Mouse (Mus musculus) brain, embryonic 14.5 days (tissue): ENCODE results near the gene Clec4a3. TPM values are rescaled to one million over a fixed set of nuclear protein-coding genes. Genes with fewer than 3 reads are reported as not detected.
"Not testable (repeated sequence)": the region's sequence is repeated elsewhere in the genome, so short reads cannot be mapped to it uniquely, and the experiment has no call there.

Experiments
- DNase-seq: peaks from one replicate; pipeline ENCODE4 v3.0.0-alpha.2; 2011; ENCODE audit warnings: low read depth
- CTCF ChIP-seq: fragments of 200-500 bp; IDR thresholded peaks from 2 replicates; pipeline ENCODE4 v1.5.1; 2012; ENCODE audit warnings: inconsistent platforms, mild to moderate bottlenecking, moderate library complexity, borderline replicate concordance; ENCODE audit not compliant: insufficient read depth, insufficient read length; ENCODE audit errors: extremely low read depth
- POLR2A ChIP-seq: fragments of 200-500 bp; IDR thresholded peaks from 2 replicates; pipeline ENCODE4 v1.6.1; 2012; ENCODE audit warnings: mild to moderate bottlenecking, inconsistent platforms, borderline replicate concordance; ENCODE audit not compliant: poor library complexity, insufficient read depth, insufficient read length, severe bottlenecking; ENCODE audit errors: extremely low read depth
- polyA plus RNA-seq: library from polyadenylated mRNA; depleted of rRNA; stranded (reverse); fragments of >200 nt; gene quantifications from 2 replicates; pipeline ENCODE4 v1.2.3, GENCODE M21; 2012; rRNA removed

Gene Clec4a3
- 0.45 TPM in 1 of 2 replicates, not detected in the other for polyA plus RNA-seq

DNA sequence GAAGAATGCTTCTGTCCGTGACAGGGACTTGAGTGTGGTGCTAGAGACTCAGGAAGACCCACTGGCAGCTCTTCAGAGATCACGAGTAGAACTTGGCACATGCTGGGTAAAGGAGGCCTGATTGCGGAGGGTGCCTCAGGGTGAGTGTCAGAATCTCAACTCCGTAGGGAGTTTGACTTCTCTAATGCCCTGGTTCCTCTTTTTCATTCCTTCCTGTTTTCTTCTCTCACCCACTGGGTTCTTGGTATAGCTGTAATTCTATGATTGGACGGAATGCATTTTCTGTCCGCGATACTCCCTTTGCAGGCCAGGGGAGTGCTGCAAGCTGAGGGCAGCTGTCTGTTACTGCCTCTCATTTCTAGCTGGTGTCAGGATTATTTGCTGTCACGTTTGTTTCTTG lies at the start of gene Clec4a3:
TSS of gene Clec4a3 (plus strand) at position 115 of the 400 bp plus-strand sequence.
- TF ChIP-seq CTCF (no peak), POLR2A (no peak)
- DNase-seq: no peak

DNA sequence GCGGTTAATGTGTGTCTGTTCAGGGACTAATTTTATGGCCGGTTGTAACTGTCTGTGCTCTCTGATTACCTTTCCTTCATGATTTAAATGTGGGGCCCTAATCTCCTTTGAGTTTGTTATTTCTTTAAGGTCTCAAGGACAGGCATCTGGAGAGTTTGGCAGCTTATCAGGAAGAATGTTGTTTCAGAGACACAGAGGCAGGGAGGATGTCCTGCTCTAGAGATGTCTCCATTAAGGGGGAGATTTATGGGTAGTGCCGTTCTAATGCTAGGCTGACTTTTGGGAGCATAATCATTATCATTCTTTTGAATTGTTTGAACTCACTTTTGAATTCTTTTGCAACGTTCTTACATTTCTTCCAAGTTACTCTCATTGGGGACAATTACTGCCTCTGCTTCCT lies 32.4 kb upstream of the Clec4a3 start:
- DNase-seq: no peak
- TF ChIP-seq POLR2A: no peak
- TF ChIP-seq CTCF: no peak

DNA sequence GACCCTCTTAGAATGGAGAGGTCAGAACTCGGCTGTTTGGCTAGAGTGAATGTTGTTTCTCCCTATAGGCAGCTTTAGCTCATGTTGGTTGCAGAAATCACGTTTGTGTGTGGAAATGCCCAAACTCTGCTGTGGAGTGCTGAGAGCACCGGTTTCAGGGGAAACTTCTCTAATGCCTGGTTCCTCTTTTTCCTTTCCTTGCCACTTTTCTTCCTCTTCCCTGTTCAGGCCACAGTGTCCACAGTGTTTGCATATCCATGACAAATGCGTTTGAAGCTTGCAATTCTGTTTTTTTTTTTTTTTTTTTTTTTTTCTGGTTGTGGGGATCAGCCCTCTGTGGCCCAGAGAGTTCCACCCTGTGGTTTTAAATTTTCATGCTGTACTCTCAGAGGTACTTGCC lies 30.9 kb upstream of the Clec4a3 start, which contains the start of gene Clec4a1:
TSS of gene Clec4a1 (plus strand) at position 398 of the 400 bp plus-strand sequence.
- TF ChIP-seq POLR2A (no peak), CTCF (no peak)
- DNase-seq: no peak

DNA sequence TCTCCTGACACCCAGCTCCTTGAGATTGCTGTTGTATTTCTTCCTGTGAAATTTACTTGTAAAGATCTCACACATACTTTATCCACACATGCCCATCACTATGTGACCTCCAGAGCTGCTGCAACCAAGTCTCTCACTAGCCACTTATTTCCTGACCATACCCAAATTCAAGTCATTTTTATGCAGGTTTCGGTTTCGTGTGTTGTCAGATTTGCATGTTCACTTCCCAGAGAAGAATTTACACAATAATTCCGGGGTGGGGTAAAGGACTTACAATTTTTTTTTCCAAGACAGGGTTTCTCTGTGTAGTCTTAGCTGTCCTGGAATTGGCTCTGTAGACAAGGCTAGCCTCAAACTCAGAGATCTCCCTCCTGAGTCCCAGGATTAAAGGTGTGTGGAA lies 17.5 kb upstream of the Clec4a3 start:
- no peak for TF ChIP-seq POLR2A
- DNase-seq: no peak

DNA sequence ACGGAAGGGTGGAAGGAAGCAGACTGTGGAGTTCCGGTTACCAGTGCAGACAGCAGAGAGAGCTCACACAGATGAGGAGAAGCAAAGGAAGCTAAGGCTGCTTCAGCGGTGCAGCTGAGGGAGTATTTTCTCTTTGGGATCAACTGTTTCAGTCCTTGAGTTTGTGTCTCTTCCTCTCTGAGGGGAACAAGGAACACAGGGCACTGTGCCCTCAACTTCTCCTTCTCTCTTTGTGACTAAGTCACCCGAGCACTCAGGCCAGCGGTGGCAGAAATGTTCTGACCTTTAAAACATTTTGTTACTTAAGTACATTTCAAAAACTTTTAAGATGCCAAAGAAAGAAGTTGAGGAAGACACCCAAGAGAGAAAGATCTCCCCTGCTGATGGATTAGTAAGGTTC lies 12.7 kb upstream of the Clec4a3 start:
- TF ChIP-seq CTCF: no peak
- TF ChIP-seq POLR2A: no peak
- DNase-seq: no peak

DNA sequence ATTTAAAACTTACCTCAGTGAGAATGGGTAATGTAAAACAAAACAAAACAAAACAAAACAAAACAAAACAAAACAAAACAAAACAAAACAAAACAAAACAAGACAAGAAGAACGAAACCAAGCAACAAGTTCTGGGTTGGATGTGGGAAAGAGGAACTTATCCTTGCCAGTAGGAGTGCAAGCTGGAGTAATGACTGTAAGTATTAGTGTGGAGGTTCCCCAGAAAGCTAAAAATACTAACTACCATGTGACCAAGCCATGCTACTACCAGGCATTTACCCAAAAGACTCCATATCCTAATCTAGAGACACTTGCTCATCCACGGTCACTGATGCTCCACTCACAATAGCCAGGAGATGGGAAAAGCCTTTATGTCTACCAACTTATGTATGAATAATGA lies 5.6 kb upstream of the Clec4a3 start:
- TF ChIP-seq POLR2A (no peak), CTCF (no peak)
- DNase-seq: no peak

DNA sequence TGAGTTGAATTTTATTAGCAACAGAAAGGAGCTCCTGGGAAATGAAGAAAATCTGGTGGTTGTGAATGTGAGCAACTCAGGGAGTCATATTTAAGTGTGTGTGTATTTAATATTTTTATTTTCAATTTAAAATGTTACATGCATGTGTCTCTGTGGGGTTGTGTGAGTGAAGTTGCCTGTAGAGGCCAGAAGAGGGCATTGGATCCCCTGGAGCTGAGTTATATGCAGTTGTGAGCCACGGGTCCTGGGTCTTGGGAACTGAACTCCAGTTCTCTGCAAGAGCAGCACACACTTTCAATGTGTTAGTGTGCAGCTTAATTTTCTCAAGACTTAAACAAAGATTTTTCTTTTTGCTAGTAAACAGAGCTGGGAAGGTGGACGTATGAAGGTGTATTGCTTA lies 12.2 kb downstream of the Clec4a3 start:
- DNase-seq: no peak
- TF ChIP-seq CTCF (no peak), POLR2A (no peak)

DNA sequence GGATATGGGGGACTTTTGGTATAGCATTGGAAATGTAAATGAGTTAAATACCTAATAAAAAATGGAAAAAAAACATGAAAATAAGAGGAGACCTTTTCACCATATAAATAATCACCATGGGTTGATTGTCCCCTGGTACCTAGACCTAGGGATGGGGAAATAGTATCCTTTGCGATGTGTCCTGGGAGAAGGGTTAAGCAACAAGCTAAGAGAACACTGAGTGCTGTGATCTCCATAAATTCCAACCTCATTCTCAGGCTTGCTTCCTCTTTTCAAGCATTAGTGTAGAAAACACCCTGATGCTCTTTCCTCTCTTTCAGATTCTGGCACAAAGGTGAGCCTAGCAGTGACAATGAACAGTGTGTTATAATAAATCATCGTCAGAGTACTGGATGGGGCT lies 16.7 kb downstream of the Clec4a3 start:
- no peak for DNase-seq
- TF ChIP-seq POLR2A (no peak), CTCF (no peak)

DNA sequence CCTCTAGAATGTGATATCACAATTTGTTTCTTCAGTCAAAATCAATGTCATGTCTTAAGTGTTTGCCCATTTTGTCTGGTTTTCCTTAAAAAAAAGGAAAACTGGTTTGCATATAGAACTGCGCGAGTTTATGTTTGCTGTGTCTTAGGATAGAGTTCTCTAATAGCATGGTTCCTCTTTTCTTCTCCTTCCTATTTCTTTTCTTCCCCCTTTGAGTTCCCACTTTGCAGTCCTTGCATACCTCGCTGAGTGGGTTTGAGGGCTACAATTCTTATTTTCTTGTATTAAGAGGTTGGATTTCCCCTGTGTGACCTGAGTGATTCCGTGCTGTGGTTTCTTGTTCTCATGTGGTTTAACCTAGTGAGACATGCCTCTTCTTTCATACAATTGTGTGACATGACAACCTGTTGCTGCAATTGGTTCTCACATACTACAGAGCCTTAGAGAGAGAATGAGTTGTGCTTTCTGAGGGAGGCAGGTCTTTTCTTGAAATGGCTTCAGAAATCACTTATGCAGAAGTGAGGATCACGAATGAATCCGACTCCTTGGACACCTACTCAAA lies 37.6 kb downstream of the Clec4a3 start, which contains the start of gene Clec4a4:
TSS of gene Clec4a4 (plus strand) at position 492 of the 562 bp plus-strand sequence.
- TF ChIP-seq POLR2A (no peak), CTCF (no peak)
- no peak for DNase-seq

DNA sequence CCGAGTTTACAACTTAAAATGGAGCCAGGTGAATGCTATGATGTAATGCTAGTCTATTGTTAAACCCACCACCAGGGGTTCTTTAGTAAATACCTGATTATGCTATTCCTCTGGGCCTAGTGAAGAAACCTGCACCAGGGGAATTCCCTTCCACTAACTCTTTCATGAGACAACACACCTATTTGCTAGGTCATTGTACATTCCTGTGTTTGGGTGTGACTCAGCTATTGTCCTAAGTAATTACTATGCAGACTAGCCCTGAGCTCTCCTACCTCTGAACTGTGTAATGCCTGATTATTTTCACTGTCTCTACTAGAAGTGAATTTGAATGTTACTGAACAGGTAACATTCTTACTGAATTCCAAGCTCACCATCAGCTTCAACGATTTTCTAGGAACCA lies 52.4 kb downstream of the Clec4a3 start:
- not testable (repeated sequence) for DNase-seq

DNA sequence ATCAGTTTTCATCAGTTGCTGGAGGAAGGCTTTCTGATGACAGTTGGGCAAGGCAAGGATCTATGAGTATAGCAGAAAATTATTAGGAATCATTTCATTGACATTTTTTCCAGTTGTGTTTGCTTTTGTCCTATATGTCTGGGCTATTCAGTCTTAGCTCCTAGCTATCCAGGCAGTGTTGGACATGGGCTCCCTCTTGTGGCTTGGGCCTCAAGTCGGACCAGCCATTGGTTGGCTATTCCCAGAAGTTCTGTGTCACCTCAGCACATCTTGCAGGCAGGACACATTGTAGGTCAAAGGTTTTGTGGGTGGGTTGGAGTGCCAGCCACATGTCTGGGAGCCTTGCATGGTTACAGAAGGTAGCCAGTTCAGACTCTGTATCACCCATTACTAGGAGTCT lies 53.3 kb downstream of the Clec4a3 start:
- TF ChIP-seq POLR2A (no peak), CTCF (no peak)
- DNase-seq: no peak

Other genes with a start within 250 kb of the Clec4a3 start
- gene Nanog, start 245.0 kb upstream of the Clec4a3 start, polyA plus RNA-seq: 0.22 and 0.23 TPM in 2 replicates
- 25.9 and 36.3 TPM in 2 replicates for gene Slc2a3, start 150.9 kb upstream of the Clec4a3 start, polyA plus RNA-seq
- gene Foxj2, start 132.6 kb upstream of the Clec4a3 start, polyA plus RNA-seq: 5.9 and 12.5 TPM in 2 replicates
- gene C3ar1, start 96.4 kb upstream of the Clec4a3 start, polyA plus RNA-seq: 1.3 TPM in 2 replicates
- gene Necap1, start 78.0 kb upstream of the Clec4a3 start, polyA plus RNA-seq: 74.3 and 84.2 TPM in 2 replicates
- gene Clec4a1, start 30.7 kb upstream of the Clec4a3 start, polyA plus RNA-seq: 0.90 and 1.2 TPM in 2 replicates
- gene Clec4a4, start 37.9 kb downstream of the Clec4a3 start, polyA plus RNA-seq: not detected in 2 replicates
- gene Clec4b1, start 97.4 kb downstream of the Clec4a3 start, polyA plus RNA-seq: not detected in 2 replicates
- gene Clec4a2, start 153.9 kb downstream of the Clec4a3 start, polyA plus RNA-seq: 0.52 and 0.70 TPM in 2 replicates
- not detected in 2 replicates for gene Clec4b2, start 220.4 kb downstream of the Clec4a3 start, polyA plus RNA-seq